Comparison of ENCODE assay signal across 7 mouse cellular contexts in genomic region chr8:123858941-123859647, GRCm38 (mm10). TPM values are rescaled to one million over a fixed set of nuclear protein-coding genes. Genes with fewer than 3 reads are reported as not detected.
DNase-seq lines count a peak whose midpoint lies in the region; ATAC-seq and TF ChIP-seq lines count a peak whose summit lies in the region.

No protein-coding gene starts in this region.

- peak; percentile 34; the same call in 1 of the 2 replicates for TF ChIP-seq POLR2A in small intestine, adult 2 months (IDR thresholded peaks at IDR 0.05; ENCODE audit: low read depth, low read length)

- H3K4me2 ChIP-seq in intestine, postnatal 0 days (replicated peaks; ENCODE audit: low read depth) = peak overlapping the region; percentile 98
- peak overlapping the region; percentile 86 for H3K4me2 ChIP-seq in midbrain, embryonic 12.5 days (replicated peaks)

- peak; percentile 96 for ATAC-seq in intestine, postnatal 0 days
- ATAC-seq in midbrain, embryonic 12.5 days (ENCODE audit: low FRiP score, low read depth) = peak; percentile 94

- 0 out of 2 replicates have a peak, but pooled peaks cover 4% of the 10 kb centered on the region for H3K9me3 ChIP-seq in embryonic facial prominence, embryonic 10.5 days
- no peaks in the 10 kb centered on the region for H3K9me3 ChIP-seq in intestine, postnatal 0 days (ENCODE audit: control insufficient read depth)
- no peaks in the 10 kb centered on the region for H3K9me3 ChIP-seq in midbrain, embryonic 12.5 days

- peaks cover 42% of the 10 kb centered on the region for H3K27me3 ChIP-seq in embryonic facial prominence, embryonic 10.5 days (replicated peaks; ENCODE audit: low read depth, poor library complexity, severe bottlenecking)
- H3K27me3 ChIP-seq in intestine, postnatal 0 days (replicated peaks; ENCODE audit: control insufficient read depth, insufficient read depth, low read length) = peaks cover 3% of the 10 kb centered on the region; the same call in 1 of the 2 replicates
- H3K27me3 ChIP-seq in midbrain, embryonic 12.5 days = peaks cover 36% of the 10 kb centered on the region
- 0 out of 2 replicates have a peak, but pooled peaks cover 4% of the 10 kb centered on the region for H3K27me3 ChIP-seq in small intestine, adult 2 months (ENCODE audit: control insufficient read depth, insufficient read depth, low read length)

- DNase-seq in adrenal gland, postnatal 10 days = peak; percentile 96
- peak; percentile 96 for DNase-seq in embryonic facial prominence, embryonic 10.5 days (ENCODE audit: low spot score)
- peak; percentile 38 for DNase-seq in gonadal fat pad, adult 2 months (ENCODE audit: low read depth)
- DNase-seq in left cerebral cortex, postnatal 4 days = peak; percentile 94

- intact Hi-C loops in left cerebral cortex, postnatal 4 days (cut with DNase I) = no loop called here

- H3K36me3 ChIP-seq in embryonic facial prominence, embryonic 10.5 days (replicated peaks) = no peaks in the 10 kb centered on the region
- no peaks in the 10 kb centered on the region for H3K36me3 ChIP-seq in intestine, postnatal 0 days (ENCODE audit: control insufficient read depth, insufficient read depth)
- H3K36me3 ChIP-seq in midbrain, embryonic 12.5 days = no peaks in the 10 kb centered on the region
- H3K36me3 ChIP-seq in small intestine, adult 2 months (ENCODE audit: control insufficient read depth, insufficient read depth, low read length) = no peaks in the 10 kb centered on the region

- H3K4me1 ChIP-seq in embryonic facial prominence, embryonic 10.5 days = peaks cover 26% of the 10 kb centered on the region
- H3K4me1 ChIP-seq in intestine, postnatal 0 days (replicated peaks; ENCODE audit: control insufficient read depth, insufficient read depth, low read length) = no peaks in the 10 kb centered on the region
- H3K4me1 ChIP-seq in midbrain, embryonic 12.5 days = peaks cover 13% of the 10 kb centered on the region
- no peaks in the 10 kb centered on the region; the same call in 1 of the 2 replicates for H3K4me1 ChIP-seq in small intestine, adult 2 months (ENCODE audit: control insufficient read depth, insufficient read depth, insufficient read length, low read length)

- H3K9ac ChIP-seq in intestine, postnatal 0 days (ENCODE audit: low read depth, low read length) = peak overlapping the region; percentile 60
- peak overlapping the region; percentile 81 for H3K9ac ChIP-seq in midbrain, embryonic 12.5 days (replicated peaks)

- peak overlapping the region; percentile 90 for H3K27ac ChIP-seq in embryonic facial prominence, embryonic 10.5 days (replicated peaks)
- peak overlapping the region; percentile 66 for H3K27ac ChIP-seq in intestine, postnatal 0 days (ENCODE audit: low read depth, low read length)
- peak overlapping the region; percentile 81 for H3K27ac ChIP-seq in midbrain, embryonic 12.5 days (replicated peaks)
- no peak overlapping the region for H3K27ac ChIP-seq in small intestine, adult 2 months (ENCODE audit: insufficient read depth, low read depth, low read length)

- peak overlapping the region; percentile 98 for H3K4me3 ChIP-seq in embryonic facial prominence, embryonic 10.5 days
- H3K4me3 ChIP-seq in intestine, postnatal 0 days (ENCODE audit: low read depth, low read length) = peak overlapping the region; percentile 81
- H3K4me3 ChIP-seq in midbrain, embryonic 12.5 days = peak overlapping the region; percentile 94
- peak overlapping the region; percentile 72 for H3K4me3 ChIP-seq in small intestine, adult 2 months (ENCODE audit: low read depth, low read length)

- TF ChIP-seq CTCF in intestine, postnatal 0 days (IDR thresholded peaks at IDR 0.05; ENCODE audit: low read depth) = peak; percentile 67
- no peak for TF ChIP-seq CTCF in small intestine, adult 2 months (IDR thresholded peaks at IDR 0.05; ENCODE audit: extremely low read depth, insufficient read length, insufficient replicate concordance, low read depth, low read length)

- WGBS in embryonic facial prominence, embryonic 10.5 days = under 1% methylated on average over 79 of the region's 79 CpGs
- under 1% methylated on average over 77 of the region's 79 CpGs for WGBS in intestine, postnatal 0 days
- under 1% methylated on average over 79 of the region's 79 CpGs for WGBS in midbrain, embryonic 12.5 days
- under 1% methylated on average over 74 of the region's 79 CpGs for WGBS in small intestine, adult 2 months

RNA-seq across cellular contexts. Expression of gene Ccsap, which starts 0.9 kb away (rescaled TPM):
- total RNA-seq in adrenal gland, postnatal 10 days (2021) = 1 to 10 TPM; 3.5 to 4.8 TPM
- 5.4 and 5.6 TPM in 2 replicates for polyA plus RNA-seq in embryonic facial prominence, embryonic 10.5 days (2016; fragmentation: Nextera tagmentation; extraction: Ambion mirVana)
- polyA plus RNA-seq in gonadal fat pad, adult 2 months (2012; rRNA removed) = 0.84 and 1.2 TPM in 2 replicates
- polyA plus RNA-seq in intestine, postnatal 0 days (2015; fragmentation: Nextera tagmentation; extraction: Ambion mirVana) = 1.5 and 1.8 TPM in 2 replicates
- 10 to 100 TPM; 21.5 to 25.8 TPM for total RNA-seq in left cerebral cortex, postnatal 4 days (2021)
- 9.3 and 11.0 TPM in 2 replicates for polyA plus RNA-seq in midbrain, embryonic 12.5 days (2016; fragmentation: Nextera tagmentation; extraction: Ambion mirVana)
- 0.70 and 1.3 TPM in 2 replicates for polyA plus RNA-seq in small intestine, adult 2 months (2012; rRNA removed)

RNA-seq across cellular contexts. Expression of gene Acta1, which starts 35.5 kb away (rescaled TPM):
- total RNA-seq in adrenal gland, postnatal 10 days (2021) = 1,000 to 10,000 TPM in 1 of 2 experiments, 100 to 1,000 TPM in 1; 919 to 3,617 TPM
- polyA plus RNA-seq in embryonic facial prominence, embryonic 10.5 days (2016; fragmentation: Nextera tagmentation; extraction: Ambion mirVana) = 0.80 and 1.3 TPM in 2 replicates
- polyA plus RNA-seq in gonadal fat pad, adult 2 months (2012; rRNA removed) = 85.0 and 112 TPM in 2 replicates
- polyA plus RNA-seq in intestine, postnatal 0 days (2015; fragmentation: Nextera tagmentation; extraction: Ambion mirVana) = 2.7 and 7.6 TPM in 2 replicates
- total RNA-seq in left cerebral cortex, postnatal 4 days (2021) = 1 to 10 TPM; 5.5 to 7.1 TPM
- polyA plus RNA-seq in midbrain, embryonic 12.5 days (2016; fragmentation: Nextera tagmentation; extraction: Ambion mirVana) = 0.88 and 1.2 TPM in 2 replicates
- 4.1 and 10.8 TPM in 2 replicates for polyA plus RNA-seq in small intestine, adult 2 months (2012; rRNA removed)

RNA-seq across cellular contexts. Expression of gene Rab4a, which starts 53.3 kb away (rescaled TPM):
- 10 to 100 TPM; 19.6 to 21.3 TPM for total RNA-seq in adrenal gland, postnatal 10 days (2021)
- polyA plus RNA-seq in embryonic facial prominence, embryonic 10.5 days (2016; fragmentation: Nextera tagmentation; extraction: Ambion mirVana) = 56.8 and 58.0 TPM in 2 replicates
- 17.2 and 20.9 TPM in 2 replicates for polyA plus RNA-seq in gonadal fat pad, adult 2 months (2012; rRNA removed)
- 104 TPM in 2 replicates for polyA plus RNA-seq in intestine, postnatal 0 days (2015; fragmentation: Nextera tagmentation; extraction: Ambion mirVana)
- total RNA-seq in left cerebral cortex, postnatal 4 days (2021) = 10 to 100 TPM; 61.7 to 68.4 TPM
- 55.3 and 57.8 TPM in 2 replicates for polyA plus RNA-seq in midbrain, embryonic 12.5 days (2016; fragmentation: Nextera tagmentation; extraction: Ambion mirVana)
- 23.0 and 59.8 TPM in 2 replicates for polyA plus RNA-seq in small intestine, adult 2 months (2012; rRNA removed)

Comparison
In these comparisons a context has a peak if more than half of its experiments do, and no peak if none do; other contexts are left out.
1. DNase-seq: peak in every context shown above with its lines; median percentile 96 in adrenal gland, postnatal 10 days; 96 in embryonic facial prominence, embryonic 10.5 days; 94 in left cerebral cortex, postnatal 4 days; 38 in gonadal fat pad, adult 2 months.